Mouse (Mus musculus): Measurements from ENCODE around the gene Nfya.

Gene Nfya

DNA sequence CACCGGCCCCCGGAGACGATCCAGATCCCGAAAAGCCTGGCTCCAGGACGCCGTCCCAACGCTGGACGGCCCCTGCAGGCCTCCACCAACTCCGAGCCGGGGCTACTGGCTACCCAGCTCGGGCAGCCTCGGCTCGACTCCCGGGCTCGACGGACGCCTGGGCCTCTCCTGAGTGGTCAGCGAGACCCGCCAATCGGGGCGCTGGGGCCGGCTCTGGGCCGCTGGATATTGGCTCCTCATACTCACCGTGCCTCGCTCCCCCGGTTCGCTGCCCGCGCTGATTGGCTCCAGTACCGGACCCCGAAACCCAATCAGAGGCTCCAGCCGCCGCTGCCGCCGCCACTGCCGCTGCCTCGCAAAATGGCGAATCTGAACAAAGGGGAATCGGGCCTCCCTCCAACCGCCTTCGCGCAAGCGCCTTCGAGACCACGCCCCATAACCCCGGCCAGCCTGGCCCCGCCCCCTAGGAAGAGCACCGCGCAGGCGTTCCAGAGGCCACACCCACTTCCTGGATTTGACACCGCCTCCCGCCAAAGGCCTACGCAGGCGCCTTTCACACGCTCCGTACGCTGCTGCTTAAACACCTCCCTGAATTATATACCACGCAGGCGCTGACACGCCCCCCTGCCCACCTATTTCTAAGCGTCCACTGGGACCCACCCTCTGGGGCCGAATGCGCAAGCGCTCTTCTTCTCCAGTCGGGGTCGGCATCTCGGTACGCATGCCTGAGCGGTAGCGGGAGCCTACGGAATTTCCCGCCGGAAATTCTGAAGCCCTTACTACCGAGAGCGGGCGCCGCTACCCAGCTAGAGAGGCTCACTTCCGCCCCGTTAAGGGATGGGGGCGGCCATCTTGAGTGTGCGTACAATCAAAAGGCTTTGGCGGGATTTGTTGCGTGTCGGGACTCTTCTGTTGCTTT is at the start of gene Nfya, which contains the start of gene Oard1:
Nfya (minus strand) TSS at position 527 of the 919 bp plus-strand sequence.
Oard1 (plus strand) TSS at position 635 of the 919 bp plus-strand sequence.
- peak; percentile 99 for DNase-seq

DNA sequence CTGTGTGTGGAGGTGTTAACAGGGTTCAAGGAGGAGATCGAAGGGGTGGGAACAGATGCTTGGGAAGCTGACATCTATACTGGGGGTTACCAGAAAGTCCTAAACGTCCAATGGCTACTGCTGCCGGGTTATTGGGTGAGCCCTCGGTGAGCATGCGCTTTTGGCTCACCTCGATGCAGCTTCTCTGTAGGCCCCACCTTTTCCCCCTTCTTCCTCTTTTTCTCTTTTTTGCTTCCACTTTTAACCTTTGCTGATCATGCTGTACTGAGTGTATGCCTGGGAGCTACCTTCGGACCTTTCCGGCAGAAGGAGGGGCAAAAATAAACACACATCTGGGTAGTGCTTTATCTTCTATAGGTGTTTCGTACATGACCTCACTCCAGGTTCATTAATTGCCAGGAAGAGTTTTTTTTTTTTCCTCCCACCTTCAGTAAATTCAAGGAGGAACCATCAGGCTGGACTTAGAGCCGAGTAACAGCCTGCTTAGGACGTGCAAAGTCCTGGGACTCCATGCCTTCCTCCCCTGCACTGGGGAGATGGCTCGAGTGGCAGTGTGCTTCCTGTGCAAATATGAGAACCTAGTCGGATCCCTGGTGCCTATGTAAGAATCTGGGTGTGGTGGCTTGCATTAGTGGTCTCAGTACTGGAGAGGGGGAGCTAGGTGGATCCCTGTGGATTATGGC is 48.4 kb upstream of the Nfya start:
- no peak for DNase-seq

DNA sequence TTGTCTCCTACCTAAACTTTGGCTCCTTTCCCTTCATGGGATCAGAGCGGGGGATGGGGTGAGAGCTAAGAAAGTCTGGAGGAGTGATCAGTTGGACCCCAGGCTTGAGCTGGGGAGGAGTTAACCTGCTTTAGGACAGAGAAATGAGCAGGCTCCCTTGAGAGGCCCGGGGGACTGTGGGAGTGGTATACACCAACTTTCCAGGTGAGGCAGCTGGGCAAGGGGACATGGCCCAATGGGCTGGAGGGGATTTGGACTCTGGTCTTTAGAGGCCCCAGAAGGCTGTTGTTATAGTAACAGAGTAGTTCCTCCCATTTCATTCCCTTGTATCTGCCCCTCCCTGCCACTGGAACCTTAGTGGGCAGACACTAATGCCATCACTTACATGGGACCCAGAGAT is 46.2 kb upstream of the Nfya start:
- no peak for DNase-seq

DNA sequence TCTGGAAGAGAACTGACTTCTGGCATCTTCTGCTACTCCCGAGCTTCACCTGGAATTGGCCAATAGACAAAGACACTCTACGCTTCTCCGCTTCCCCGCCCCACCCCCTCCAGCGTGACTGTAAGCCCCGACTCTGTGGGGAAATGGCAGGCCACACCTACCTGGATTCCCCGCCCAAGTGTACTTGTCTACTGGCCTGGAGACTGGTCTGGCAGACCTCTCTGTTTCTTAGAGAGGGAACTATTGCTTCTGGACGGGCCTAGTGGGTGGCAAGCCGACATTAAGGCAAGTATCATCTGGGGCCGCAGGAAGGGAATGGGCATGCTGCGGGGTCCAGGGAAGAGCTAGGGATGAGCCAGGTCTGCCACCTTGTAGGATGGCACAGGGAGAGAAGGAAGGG is 45.0 kb upstream of the Nfya start, which contains the start of gene Unc5cl:
Unc5cl (plus strand) TSS at position 214 of the 400 bp plus-strand sequence.
- DNase-seq, result peak; percentile 66

DNA sequence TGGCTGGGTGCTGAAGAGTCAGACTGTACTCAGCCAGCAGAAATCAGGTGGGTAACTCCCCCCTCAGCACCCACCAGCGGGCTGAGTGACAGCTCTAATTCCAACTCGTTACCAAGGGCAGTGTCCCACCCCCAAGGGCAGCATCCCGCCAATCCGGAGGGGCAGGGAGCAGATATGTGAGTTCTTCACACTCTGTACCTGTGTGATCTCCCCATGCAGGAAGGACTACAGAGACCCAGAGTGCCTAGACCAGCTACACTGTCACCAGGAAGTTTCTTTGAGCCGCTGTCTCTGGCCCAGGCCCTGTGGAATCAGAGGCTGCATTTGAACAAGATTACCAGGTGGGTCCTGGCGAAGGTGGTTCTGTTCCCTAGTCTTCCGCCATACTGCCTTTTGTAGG is 44.5 kb upstream of the Nfya start:
- DNase-seq, result no peak

DNA sequence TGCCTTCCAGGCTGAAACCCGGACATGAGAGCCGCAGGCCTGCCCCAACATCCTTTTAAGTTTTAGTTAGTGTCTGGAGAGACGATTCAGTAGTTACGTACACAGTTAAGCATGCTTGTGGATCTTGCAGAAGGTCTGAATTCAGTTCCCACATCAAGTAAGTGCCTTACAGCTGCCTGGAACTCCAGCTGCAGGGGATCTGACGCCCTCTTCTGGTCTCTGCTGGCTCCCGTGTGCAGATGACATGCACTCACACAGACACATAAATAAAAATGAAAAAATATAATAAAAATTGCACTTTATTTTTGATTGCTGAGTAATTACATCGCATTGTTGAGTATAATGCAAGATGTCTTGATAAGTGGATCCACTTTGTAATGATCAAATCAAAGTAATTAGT is 43.8 kb upstream of the Nfya start:
- DNase-seq, result no peak

DNA sequence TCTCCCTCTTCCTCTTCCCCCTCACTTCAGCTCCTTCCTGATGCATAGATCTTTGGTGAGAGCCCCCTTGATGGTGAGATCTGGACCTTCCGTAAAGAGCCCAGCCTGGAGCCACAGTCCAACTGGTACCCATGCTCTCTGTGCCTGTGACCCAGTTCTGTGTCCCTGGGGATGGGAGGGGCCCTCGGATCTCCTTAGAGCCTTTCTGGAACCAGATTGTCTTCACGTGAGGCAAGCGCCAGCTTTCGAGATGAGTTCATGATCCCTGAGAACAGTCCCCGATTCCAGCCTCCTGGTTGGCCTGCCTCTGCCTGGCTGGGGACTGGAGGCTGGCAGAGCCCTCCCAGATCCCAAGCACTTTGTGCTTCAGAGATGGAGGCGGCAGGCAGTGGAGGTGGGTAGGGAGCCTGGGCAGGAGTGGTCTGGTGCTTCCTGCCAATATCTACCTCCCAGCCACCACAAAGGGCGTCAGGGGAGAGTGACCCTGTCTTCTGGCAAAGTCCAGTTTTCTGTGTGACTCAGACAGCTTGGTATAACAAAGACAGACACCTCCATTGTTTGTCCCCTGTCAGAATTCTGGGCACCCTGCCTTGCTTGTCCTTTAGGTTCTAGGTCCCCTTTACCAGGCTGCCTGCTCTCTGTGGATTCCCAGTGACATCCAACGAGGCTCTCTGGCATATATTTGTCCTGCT is 42.2 kb upstream of the Nfya start:
- DNase-seq, result no peak

DNA sequence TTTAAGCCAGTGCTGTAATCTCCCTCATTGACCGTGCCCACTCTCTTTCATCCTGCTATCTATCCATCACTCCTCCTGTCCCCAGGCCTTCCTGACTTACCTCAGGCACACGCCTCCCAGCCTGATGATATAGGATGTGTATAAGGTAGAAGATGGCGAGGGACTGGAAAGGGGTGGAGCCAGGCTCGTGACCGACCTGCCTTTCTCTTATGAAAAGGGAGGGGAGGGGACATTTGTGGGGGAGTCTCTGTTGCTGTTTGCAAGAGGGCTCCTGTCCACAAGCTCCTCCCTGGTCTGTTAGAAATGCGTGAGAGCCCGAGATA is 41.6 kb upstream of the Nfya start, which contains the start of gene Tspo2:
Tspo2 (minus strand) TSS at position 170 of the 323 bp plus-strand sequence.
- no peak for DNase-seq

DNA sequence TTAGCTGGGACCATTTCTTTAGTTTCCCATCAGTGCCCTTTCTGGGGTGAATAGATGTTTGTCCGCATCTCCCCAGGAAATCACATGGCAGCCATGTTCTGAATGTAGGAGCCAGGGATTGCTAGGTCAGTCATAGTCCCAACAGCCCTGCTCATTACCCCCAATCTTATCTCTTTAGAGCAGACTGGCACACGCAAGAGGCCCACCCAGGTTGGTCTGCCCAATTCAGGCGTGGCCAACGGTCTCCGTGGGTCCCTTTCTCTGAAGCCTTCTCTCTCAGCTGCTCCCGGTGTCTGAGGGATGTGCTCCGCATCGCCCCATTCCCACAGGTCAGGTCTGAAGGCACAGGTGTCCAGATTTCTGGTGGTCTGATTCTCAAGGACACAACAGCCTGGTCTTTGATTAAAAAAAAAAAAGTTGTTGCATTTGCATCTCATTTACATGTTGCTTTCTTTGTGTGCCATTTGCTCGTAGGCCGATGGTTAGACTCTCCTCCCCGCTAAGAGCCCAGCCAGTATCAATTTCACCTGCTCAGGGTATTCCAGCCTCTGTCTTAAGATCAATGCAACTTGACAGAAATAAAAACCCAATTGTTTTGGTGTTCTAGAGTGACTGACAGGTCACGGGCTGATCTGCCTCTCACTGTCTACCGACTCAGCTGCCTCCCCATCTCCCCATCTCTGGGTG is 41.1 kb upstream of the Nfya start:
- no peak for DNase-seq

DNA sequence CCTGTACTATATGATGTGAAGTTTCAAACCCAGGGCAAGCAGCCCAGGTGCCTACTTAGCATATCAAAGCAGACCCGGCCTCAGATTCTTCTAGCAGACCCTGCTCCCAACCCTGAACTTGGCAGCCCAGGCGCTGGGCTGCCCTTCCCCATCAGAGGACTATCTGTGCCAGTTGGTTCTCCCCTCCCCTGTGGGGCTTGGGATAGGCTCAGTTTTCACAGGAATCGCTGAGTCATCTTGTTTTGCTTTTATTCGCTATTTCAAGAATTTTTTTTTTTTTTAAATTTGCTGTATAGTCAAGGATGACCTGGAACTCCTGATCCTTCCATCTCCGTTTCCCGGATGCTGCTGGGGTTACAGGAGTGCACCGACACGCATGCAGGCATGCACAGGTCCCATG is 38.0 kb upstream of the Nfya start:
- no peak for DNase-seq

DNA sequence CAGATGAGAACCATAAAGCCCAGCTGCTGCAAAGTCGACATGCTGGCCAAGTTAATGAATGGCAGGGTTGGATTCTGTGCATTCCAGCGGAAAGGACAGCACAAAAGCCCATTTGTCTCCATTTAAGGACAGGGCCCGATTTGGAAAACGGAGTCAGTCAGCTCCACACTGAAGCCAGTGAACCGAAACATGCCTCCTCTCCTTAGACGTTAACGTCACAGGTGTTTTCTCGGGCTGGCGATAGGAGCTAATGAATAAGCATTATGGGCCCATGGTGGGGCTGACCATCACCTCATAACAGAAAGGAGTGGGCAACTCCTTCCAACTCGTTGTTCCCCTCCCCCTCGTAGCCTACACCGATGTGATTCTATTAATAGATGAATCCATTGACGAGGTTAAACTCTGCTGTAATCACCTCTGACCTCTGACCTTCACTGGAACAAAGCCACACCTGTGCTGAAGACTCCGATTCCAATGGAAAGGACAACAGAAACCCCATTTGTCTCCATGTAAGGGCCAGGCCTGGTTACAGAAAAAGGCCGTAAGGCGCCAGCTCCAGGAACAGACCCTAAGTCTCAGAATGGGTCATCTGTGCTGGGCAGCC is 33.9 kb upstream of the Nfya start:
- DNase-seq, result no peak

DNA sequence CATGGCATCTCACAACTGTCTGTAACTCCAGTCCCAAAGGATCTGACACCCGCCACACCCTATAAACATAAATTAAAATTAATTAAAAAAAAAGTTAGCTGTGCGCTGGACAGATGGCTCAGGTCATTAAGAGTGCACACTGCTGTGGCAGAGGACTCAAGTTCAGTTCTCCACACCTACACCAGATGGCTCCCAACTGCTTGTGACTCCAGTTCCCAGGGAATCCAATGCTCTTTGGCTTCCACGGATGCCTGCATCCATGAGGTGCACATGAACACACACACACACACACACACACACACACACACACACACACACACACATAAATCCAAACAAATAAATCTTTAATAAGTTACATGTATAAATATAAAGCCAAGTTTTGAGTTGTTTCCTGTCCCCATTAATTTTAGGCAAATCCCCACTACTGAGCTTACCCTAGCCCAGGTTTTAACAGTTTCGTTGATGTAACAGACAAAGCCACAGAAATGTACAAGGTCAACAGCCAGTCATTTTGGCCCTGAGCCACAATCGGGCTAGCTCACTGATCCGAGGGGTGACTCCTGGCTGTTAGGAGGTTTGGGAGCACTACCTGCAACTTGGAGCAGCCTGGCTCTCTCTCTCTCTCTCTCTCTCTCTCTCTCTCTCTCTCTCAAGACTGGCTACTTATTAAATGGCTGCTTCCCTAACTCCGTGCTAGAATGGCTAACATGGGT is 33.2 kb upstream of the Nfya start:
- no peak for DNase-seq

DNA sequence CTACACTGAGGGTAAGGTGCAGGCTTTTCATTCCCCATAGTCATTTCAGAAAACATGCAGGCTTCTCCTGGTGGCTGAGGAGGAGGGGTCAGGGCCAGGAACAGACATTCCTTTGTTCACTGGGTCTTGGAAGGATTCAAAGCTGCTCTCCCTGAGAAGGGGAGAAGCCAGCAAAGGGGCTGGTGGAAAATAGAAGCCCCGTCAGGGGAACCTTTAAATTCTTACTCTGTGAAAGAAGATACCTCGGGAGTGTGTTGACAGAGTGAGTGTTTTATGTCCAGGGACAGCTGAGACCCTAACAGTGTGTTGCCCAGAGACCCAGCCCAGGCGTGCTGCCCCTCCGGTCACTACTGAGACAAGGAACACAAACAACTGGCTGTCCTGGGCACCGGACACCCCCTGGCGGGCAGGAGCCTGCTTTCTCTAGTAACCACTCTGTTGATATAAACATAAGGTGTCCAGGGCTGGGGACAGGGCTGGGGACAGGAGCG is 27.8 kb upstream of the Nfya start:
- peak; percentile 40 for DNase-seq

DNA sequence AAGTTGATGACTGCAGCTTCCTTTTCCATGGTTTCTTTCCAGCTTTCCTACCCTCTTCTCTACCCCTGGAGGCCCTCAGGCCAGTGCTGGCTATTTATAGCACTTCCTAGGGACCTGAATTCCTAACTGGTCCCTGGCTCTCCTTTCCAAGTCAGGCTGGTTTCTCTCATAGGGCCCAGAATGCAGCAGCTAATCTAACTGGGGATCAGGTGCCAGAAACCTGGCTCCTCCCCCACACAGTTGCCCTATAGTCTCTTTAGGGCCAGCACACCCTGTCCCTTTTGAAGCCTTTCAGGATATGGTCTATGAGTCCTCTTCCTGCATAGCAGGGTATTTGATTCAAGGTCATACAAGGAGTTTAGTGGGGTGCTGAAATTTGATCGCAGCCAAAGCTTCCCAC is 26.8 kb upstream of the Nfya start:
- no peak for DNase-seq

DNA sequence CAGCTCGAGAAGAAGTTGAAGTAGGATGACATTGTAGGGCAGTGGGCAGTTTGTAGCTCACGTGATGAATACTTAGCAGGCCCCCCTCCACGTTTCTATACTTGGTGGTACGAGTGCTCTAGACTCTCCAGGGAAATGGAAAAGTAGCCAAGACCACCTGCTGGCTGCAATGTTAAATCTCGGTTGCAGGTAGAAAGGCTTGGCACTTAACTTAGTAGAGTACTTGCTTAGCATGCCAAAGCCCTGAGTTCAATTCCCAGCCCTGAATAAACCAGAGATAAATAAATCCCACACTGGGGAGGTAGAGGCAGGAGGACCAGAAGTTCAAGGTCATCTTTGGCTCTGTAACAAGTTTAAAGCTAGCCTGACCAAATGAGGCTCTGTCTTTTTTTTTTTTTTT is 24.8 kb upstream of the Nfya start:
- DNase-seq, result no peak

DNA sequence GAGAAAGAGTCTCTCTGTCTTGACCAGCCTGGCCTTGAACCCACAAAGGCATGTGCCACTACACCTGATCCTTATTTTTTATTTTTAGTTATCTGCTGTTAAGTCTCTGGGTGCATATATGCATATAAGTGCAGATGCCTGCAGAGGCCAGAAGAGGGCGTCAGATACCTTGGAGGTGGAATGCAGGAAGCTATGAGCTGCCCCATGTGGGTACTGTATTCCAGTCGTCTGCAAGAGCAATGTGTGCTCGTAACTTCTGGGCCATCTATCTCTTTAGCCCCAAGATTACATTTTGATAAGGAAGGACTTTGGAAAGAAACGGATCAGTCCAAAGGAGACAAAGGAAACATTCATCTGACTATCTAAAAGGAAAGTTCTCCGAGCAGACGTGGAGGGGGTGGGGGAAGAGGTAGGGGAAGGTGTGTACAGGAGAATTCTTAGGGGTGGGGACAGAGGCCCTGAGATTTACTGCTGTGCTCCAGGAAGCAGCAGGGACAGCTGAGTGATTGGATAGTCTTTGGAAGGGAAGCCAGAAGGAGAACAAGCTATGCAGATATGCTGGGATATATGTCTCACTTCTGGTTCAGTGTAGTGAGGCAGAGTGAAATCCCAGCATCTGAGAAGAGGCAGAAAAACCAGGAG is 24.1 kb upstream of the Nfya start:
- no peak for DNase-seq

DNA sequence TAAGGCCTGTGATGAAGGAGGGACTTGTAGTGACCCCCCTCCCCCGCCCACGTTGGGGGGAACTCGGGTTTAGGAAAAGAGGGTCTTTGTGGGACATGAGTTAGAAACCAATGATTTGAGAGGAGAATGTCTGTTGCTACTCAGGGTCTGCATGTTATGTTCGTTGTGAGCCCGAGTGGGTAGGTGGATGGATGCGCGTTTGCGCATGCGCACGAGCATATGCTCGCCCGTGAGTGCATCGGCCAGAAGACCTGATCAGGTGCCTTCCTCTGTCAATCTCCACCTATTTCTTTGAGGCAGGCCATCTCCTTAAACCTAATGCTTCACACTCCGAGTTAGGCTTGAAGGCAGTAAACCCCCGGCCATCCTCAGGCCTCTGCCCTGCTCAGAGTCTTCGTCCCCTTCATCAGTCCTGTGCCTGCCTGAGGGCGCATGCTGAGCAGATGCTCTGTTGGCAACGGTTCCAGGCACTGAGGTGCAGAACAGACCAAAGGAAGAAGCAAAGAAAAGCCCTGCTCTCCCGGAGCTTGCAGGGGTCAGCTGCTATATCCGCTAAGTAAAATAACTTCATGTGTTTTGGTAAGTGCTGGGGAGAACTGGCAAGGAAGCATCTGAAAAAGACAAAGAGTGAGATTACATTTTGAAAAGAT is 23.4 kb upstream of the Nfya start:
- no peak for DNase-seq

DNA sequence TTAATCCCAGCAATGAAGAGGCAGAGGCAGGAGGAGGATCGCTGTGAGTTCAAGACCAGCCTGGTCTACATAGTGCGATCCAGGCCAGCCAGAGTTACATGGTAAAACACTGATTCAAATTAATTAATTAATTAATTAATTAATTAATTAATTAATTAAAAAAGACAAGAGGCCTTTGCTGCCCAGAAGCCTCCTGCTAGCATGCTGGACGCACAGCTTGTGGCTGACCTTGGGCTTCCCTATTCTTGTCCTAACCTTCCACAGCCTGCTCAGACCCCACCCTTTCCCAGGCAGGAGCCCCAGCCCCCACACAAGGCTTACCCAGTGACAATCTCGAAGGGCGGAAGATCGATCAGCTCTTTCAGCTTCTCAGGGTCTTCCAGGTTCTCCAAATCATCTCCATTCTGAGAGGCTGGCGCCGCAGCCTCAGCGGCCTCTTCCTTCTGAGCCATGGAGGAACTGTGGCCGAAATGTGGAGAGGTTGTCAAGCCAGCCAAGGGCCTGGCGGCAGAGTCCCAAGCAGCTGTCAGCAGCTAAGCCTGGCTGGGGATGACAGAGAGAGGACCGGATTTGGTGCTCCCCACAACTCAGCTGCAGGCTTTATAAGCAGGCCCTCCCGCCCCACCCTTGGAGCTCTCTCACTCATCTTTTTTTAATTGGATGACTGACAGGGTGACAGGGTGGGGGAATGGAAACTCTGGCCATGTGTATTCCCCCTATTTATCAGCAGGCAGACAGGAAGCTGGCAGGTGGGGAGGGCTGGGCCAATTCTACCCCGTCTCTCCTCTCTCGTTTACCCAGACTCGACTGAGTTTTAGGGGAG is 22.7 kb upstream of the Nfya start, which contains the start of gene Apobec2:
Apobec2 (minus strand) TSS at position 773 of the 823 bp plus-strand sequence.
- DNase-seq, result no peak

DNA sequence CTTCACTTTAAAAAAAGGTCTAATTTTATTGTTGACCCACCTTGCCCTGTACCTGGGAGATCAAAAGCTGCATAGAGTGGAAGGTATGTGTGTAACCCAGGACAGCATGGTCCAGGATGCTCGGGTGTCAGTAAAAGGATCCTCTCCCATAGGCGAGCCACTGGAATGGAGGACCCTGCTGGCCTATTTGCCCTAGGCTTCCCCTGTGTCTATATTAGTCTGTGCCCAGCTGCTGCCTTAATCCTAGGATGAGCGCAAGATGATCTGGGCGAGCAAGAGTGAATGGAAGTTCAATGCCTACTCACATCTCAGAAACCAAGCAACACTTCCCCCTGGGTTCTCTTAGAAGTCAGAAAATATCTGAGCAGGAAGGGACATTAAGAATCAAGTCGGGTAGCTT is 21.3 kb upstream of the Nfya start:
- no peak for DNase-seq

Data from lung, postnatal 36 days (tissue).